Mouse (Mus musculus) macrophage (primary cell): ENCODE data around the gene Cfap221. TPM values are rescaled to one million over a fixed set of nuclear protein-coding genes. Genes with fewer than 3 reads are reported as not detected.
A peak's percentile ranks its signal among the peaks of the same experiment; 100 is the strongest.

Source experiments
- H3K27ac ChIP-seq: fragments of 350-480 bp; formaldehyde crosslinking; 2 replicates; pipeline ENCODE4 v1.9.0; 2021
- H3K36me3 ChIP-seq: fragments of 350-480 bp; formaldehyde crosslinking; 2 replicates; pipeline ENCODE4 v1.9.0; 2021; ENCODE audit errors: inconsistent target
- H3K4me3 ChIP-seq: fragments of 350-480 bp; formaldehyde crosslinking; 2 replicates; pipeline ENCODE4 v1.9.0; 2021; ENCODE audit errors: inconsistent target
- H3K79me2 ChIP-seq: fragments of 350-480 bp; formaldehyde crosslinking; 2 replicates; pipeline ENCODE4 v1.9.0; 2021; ENCODE audit errors: inconsistent target
- WGBS: methylation state at CpG from one replicate; pipeline ENCODE4 v1.1.7; 2026; ENCODE audit warnings: inconsistent platforms; ENCODE audit not compliant: missing documents; 5-methylcytosine and 5-hydroxymethylcytosine counted together
- polyA plus RNA-seq: library from polyadenylated mRNA; stranded (reverse); fragments of 250-400 nt; gene quantifications from 3 replicates; pipeline ENCODE4 v1.2.4, GENCODE M21; 2018; ENCODE audit warnings: inconsistent platforms

Gene Cfap221
- polyA plus RNA-seq, 1 experiment from 2014 or later = not detected

GRCm38 (mm10) chr1:119959464-119959863 lies 37.6 kb downstream of the Cfap221 start:
- Histone ChIP-seq H3K4me3 (no peak overlapping the region), H3K79me2 (no peaks in the 10 kb centered on the region), H3K36me3 (no peaks in the 10 kb centered on the region), H3K27ac (no peak overlapping the region)
- 93% methylated on average over 4 of the region's 4 CpGs for WGBS

GRCm38 (mm10) chr1:119957716-119958222 lies 39.3 kb downstream of the Cfap221 start:
- H3K79me2 ChIP-seq = no peaks in the 10 kb centered on the region
- no peak overlapping the region for H3K27ac ChIP-seq
- no peaks in the 10 kb centered on the region for H3K36me3 ChIP-seq
- WGBS = 73% methylated on average over 8 of the region's 9 CpGs
- H3K4me3 ChIP-seq = no peak overlapping the region

GRCm38 (mm10) chr1:119954680-119955079 lies 42.4 kb downstream of the Cfap221 start:
- Histone ChIP-seq H3K36me3 (no peaks in the 10 kb centered on the region), H3K4me3 (no peak overlapping the region), H3K27ac (no peak overlapping the region), H3K79me2 (no peaks in the 10 kb centered on the region)
- WGBS = 82% methylated on average over 2 of the region's 2 CpGs

GRCm38 (mm10) chr1:119953456-119953855 lies 43.6 kb downstream of the Cfap221 start:
- no peaks in the 10 kb centered on the region for H3K79me2 ChIP-seq
- 87% methylated on average over 9 of the region's 9 CpGs for WGBS
- no peaks in the 10 kb centered on the region for H3K36me3 ChIP-seq
- H3K27ac ChIP-seq = no peak overlapping the region
- no peak overlapping the region for H3K4me3 ChIP-seq

GRCm38 (mm10) chr1:119950086-119950485 lies 46.9 kb downstream of the Cfap221 start:
- no peak overlapping the region for H3K27ac ChIP-seq
- H3K4me3 ChIP-seq = no peak overlapping the region
- no peaks in the 10 kb centered on the region for H3K36me3 ChIP-seq
- 90% methylated on average over 8 of the region's 8 CpGs for WGBS
- H3K79me2 ChIP-seq = no peaks in the 10 kb centered on the region

GRCm38 (mm10) chr1:119936861-119937260 lies 60.2 kb downstream of the Cfap221 start:
- no peaks in the 10 kb centered on the region for H3K79me2 ChIP-seq
- H3K4me3 ChIP-seq = no peak overlapping the region
- WGBS = 69% methylated on average over 6 of the region's 7 CpGs
- H3K27ac ChIP-seq = no peak overlapping the region
- H3K36me3 ChIP-seq = no peaks in the 10 kb centered on the region

GRCm38 (mm10) chr1:119931421-119932150 lies 65.4 kb downstream of the Cfap221 start:
- 93% methylated on average over 4 of the region's 4 CpGs for WGBS
- Histone ChIP-seq H3K36me3 (no peaks in the 10 kb centered on the region), H3K27ac (no peak overlapping the region), H3K4me3 (no peak overlapping the region), H3K79me2 (no peaks in the 10 kb centered on the region)

- no peak overlapping the region for H3K27ac ChIP-seq
- no peaks in the 10 kb centered on the region for H3K36me3 ChIP-seq
- no peaks in the 10 kb centered on the region for H3K79me2 ChIP-seq
- 0% methylated on average over 1 of the region's 1 CpGs for WGBS
- H3K4me3 ChIP-seq = no peak overlapping the region
These were observed 67.3 kb downstream of the Cfap221 start for GRCm38 (mm10) chr1:119929715-119930114.

- 58% methylated on average over 4 of the region's 4 CpGs for WGBS
- Histone ChIP-seq H3K27ac (no peak overlapping the region), H3K79me2 (no peaks in the 10 kb centered on the region), H3K4me3 (no peak overlapping the region), H3K36me3 (no peaks in the 10 kb centered on the region)
These were observed 77.7 kb downstream of the Cfap221 start for GRCm38 (mm10) chr1:119919299-119919698.

GRCm38 (mm10) chr1:119916823-119917371 lies 80.1 kb downstream of the Cfap221 start:
- no peaks in the 10 kb centered on the region for H3K36me3 ChIP-seq
- no peak overlapping the region for H3K4me3 ChIP-seq
- H3K27ac ChIP-seq = no peak overlapping the region
- H3K79me2 ChIP-seq = no peaks in the 10 kb centered on the region
- 80% methylated on average over 5 of the region's 5 CpGs for WGBS

GRCm38 (mm10) chr1:119912953-119913814 lies 83.8 kb downstream of the Cfap221 start, which contains the start of gene Tmem177:
Gene Tmem177 (minus strand): TSS chr1:119913208.
- 8% methylated on average over 41 of the region's 42 CpGs for WGBS
- Histone ChIP-seq H3K36me3 (no peaks in the 10 kb centered on the region), H3K79me2 (no peaks in the 10 kb centered on the region), H3K4me3 (peak within 1 kb of the TSS; percentile 67), H3K27ac (no peak within 1 kb of the TSS)

- WGBS = 86% methylated on average over 2 of the region's 2 CpGs
- H3K4me3 ChIP-seq = no peak overlapping the region
These were observed 89.8 kb downstream of the Cfap221 start for GRCm38 (mm10) chr1:119907206-119907748.

GRCm38 (mm10) chr1:119903231-119903620 lies 93.8 kb downstream of the Cfap221 start:
- H3K4me3 ChIP-seq = no peak overlapping the region
- H3K27ac ChIP-seq = no peak overlapping the region
- no peaks in the 10 kb centered on the region for H3K36me3 ChIP-seq
- no peaks in the 10 kb centered on the region for H3K79me2 ChIP-seq
- WGBS = 54% methylated on average over 6 of the region's 6 CpGs

More at GRCm38 (mm10) chr1:119907206-119907748, 89.8 kb downstream of the Cfap221 start:
- Histone ChIP-seq H3K36me3 (no peaks in the 10 kb centered on the region), H3K27ac (no peak overlapping the region), H3K79me2 (no peaks in the 10 kb centered on the region)

GRCm38 (mm10) chr1:119902551-119903230 lies 94.3 kb downstream of the Cfap221 start:
- Histone ChIP-seq H3K4me3 (no peak overlapping the region), H3K79me2 (no peaks in the 10 kb centered on the region), H3K27ac (no peak overlapping the region), H3K36me3 (no peaks in the 10 kb centered on the region)
- 72% methylated on average over 8 of the region's 8 CpGs for WGBS
